Mouse (Mus musculus): ENCODE measurements at regions not wholly inside any gene's neighbourhood (a gene's known extent, or its start where the extent isn't known, plus 50 kb on each side); places are given as distances from the start of the nearest gene placed in this dataset.

GRCm38 (mm10) chr3:128575339-128576129 is 624.1 kb upstream of the Pitx2 start:
- no peaks in the 10 kb centered on the region for H3K27me3 ChIP-seq
- no peak overlapping the region for H3K4me2 ChIP-seq (replicated peaks)
- no peak overlapping the region for H3K9ac ChIP-seq (replicated peaks)
- 71% methylated on average over 2 of the region's 2 CpGs for WGBS
- no peaks in the 10 kb centered on the region for H3K4me1 ChIP-seq
- no peak for ATAC-seq (replicated peaks)
- H3K4me3 ChIP-seq, result no peak overlapping the region
- H3K36me3 ChIP-seq, result no peaks in the 10 kb centered on the region
- no peak overlapping the region for H3K27ac ChIP-seq (replicated peaks)
- no peaks in the 10 kb centered on the region for H3K9me3 ChIP-seq

- no peak overlapping the region for H3K4me2 ChIP-seq (replicated peaks)
- no peak overlapping the region for H3K27ac ChIP-seq (replicated peaks)
- H3K4me1 ChIP-seq, result no peaks in the 10 kb centered on the region
- WGBS, result 91% methylated on average over 3 of the region's 3 CpGs
- ATAC-seq (replicated peaks), result no peak
- H3K36me3 ChIP-seq, result no peaks in the 10 kb centered on the region
- H3K9me3 ChIP-seq, result no peaks in the 10 kb centered on the region
- H3K27me3 ChIP-seq, result no peaks in the 10 kb centered on the region
- H3K4me3 ChIP-seq, result no peak overlapping the region
- no peak overlapping the region for H3K9ac ChIP-seq (replicated peaks)
Observed at GRCm38 (mm10) chr3:128570551-128570950, 629.1 kb upstream of the Pitx2 start.

- 70% methylated on average over 8 of the region's 8 CpGs for WGBS
- H3K36me3 ChIP-seq, result no peaks in the 10 kb centered on the region
- H3K27me3 ChIP-seq, result no peaks in the 10 kb centered on the region
- H3K4me1 ChIP-seq, result no peaks in the 10 kb centered on the region
- H3K27ac ChIP-seq (replicated peaks), result no peak overlapping the region
- no peak overlapping the region for H3K4me3 ChIP-seq
- no peak overlapping the region for H3K4me2 ChIP-seq (replicated peaks)
- no peaks in the 10 kb centered on the region for H3K9me3 ChIP-seq
- no peak overlapping the region for H3K9ac ChIP-seq (replicated peaks)
- ATAC-seq (replicated peaks), result no peak
Observed at GRCm38 (mm10) chr3:128565386-128565785, 634.3 kb upstream of the Pitx2 start.

- Histone ChIP-seq H3K9me3 (no peaks in the 10 kb centered on the region), H3K9ac (replicated peaks) (no peak overlapping the region), H3K27me3 (no peaks in the 10 kb centered on the region), H3K27ac (replicated peaks) (peak overlapping the region; percentile 73), H3K36me3 (no peaks in the 10 kb centered on the region), H3K4me3 (no peak overlapping the region), H3K4me1 (peaks cover 16% of the 10 kb centered on the region), H3K4me2 (replicated peaks) (peak overlapping the region; percentile 20; the same call in 1 of the 2 replicates)
- peak; percentile 96 for ATAC-seq (replicated peaks)
- WGBS, result 6% methylated on average over 9 of the region's 9 CpGs
Observed at GRCm38 (mm10) chr3:128546416-128547327, 650.5 kb upstream of the Fam241a start.

GRCm38 (mm10) chr3:128525427-128525826 is 629.3 kb upstream of the Fam241a start:
- no peak overlapping the region for H3K4me2 ChIP-seq (replicated peaks)
- no peaks in the 10 kb centered on the region for H3K27me3 ChIP-seq
- no peaks in the 10 kb centered on the region for H3K9me3 ChIP-seq
- WGBS, result 46% methylated on average over 4 of the region's 4 CpGs
- no peak overlapping the region for H3K27ac ChIP-seq (replicated peaks)
- H3K4me3 ChIP-seq, result no peak overlapping the region
- H3K4me1 ChIP-seq, result peaks cover 8% of the 10 kb centered on the region
- no peak overlapping the region for H3K9ac ChIP-seq (replicated peaks)
- no peaks in the 10 kb centered on the region for H3K36me3 ChIP-seq
- no peak for ATAC-seq (replicated peaks)

GRCm38 (mm10) chr3:128520671-128521103 is 624.6 kb upstream of the Fam241a start:
- Histone ChIP-seq H3K27me3 (no peaks in the 10 kb centered on the region), H3K9ac (replicated peaks) (no peak overlapping the region), H3K9me3 (no peaks in the 10 kb centered on the region), H3K36me3 (no peaks in the 10 kb centered on the region), H3K27ac (replicated peaks) (peak overlapping the region; percentile 76), H3K4me2 (replicated peaks) (peak overlapping the region; percentile 42), H3K4me3 (peak overlapping the region; percentile 24), H3K4me1 (peaks cover 21% of the 10 kb centered on the region)
- WGBS, result 19% methylated on average over 7 of the region's 7 CpGs
- peak; percentile 96 for ATAC-seq (replicated peaks)

- peak; percentile 67 for ATAC-seq (replicated peaks)
- Histone ChIP-seq H3K4me2 (replicated peaks) (peak overlapping the region; percentile 42), H3K27ac (replicated peaks) (peak overlapping the region; percentile 76), H3K4me1 (peaks cover 19% of the 10 kb centered on the region), H3K4me3 (peak overlapping the region; percentile 24), H3K27me3 (no peaks in the 10 kb centered on the region), H3K9me3 (no peaks in the 10 kb centered on the region), H3K9ac (replicated peaks) (no peak overlapping the region), H3K36me3 (no peaks in the 10 kb centered on the region)
- WGBS, result 4% methylated on average over 6 of the region's 6 CpGs
Observed at GRCm38 (mm10) chr3:128519913-128520316, 623.8 kb upstream of the Fam241a start.

- H3K27ac ChIP-seq (replicated peaks), result peak overlapping the region; percentile 42
Observed at GRCm38 (mm10) chr3:128518806-128519205, 622.7 kb upstream of the Fam241a start.

GRCm38 (mm10) chr3:128471111-128471510 is 575.0 kb upstream of the Fam241a start:
- Histone ChIP-seq H3K9me3 (no peaks in the 10 kb centered on the region), H3K27me3 (no peaks in the 10 kb centered on the region), H3K9ac (replicated peaks) (no peak overlapping the region), H3K4me2 (replicated peaks) (no peak overlapping the region), H3K4me1 (no peaks in the 10 kb centered on the region), H3K36me3 (no peaks in the 10 kb centered on the region), H3K4me3 (no peak overlapping the region), H3K27ac (replicated peaks) (no peak overlapping the region)
- no peak for ATAC-seq (replicated peaks)
- WGBS, result 56% methylated on average over 3 of the region's 3 CpGs

More at GRCm38 (mm10) chr3:128518806-128519205, 622.7 kb upstream of the Fam241a start:
- Histone ChIP-seq H3K4me3 (no peak overlapping the region), H3K9me3 (no peaks in the 10 kb centered on the region), H3K9ac (replicated peaks) (no peak overlapping the region), H3K4me2 (replicated peaks) (no peak overlapping the region), H3K4me1 (peaks cover 19% of the 10 kb centered on the region), H3K36me3 (no peaks in the 10 kb centered on the region), H3K27me3 (no peaks in the 10 kb centered on the region)
- WGBS, result 29% methylated on average over 4 of the region's 4 CpGs
- ATAC-seq (replicated peaks), result no peak

- Histone ChIP-seq H3K27me3 (no peaks in the 10 kb centered on the region), H3K4me2 (replicated peaks) (no peak overlapping the region), H3K4me3 (no peak overlapping the region), H3K9ac (replicated peaks) (no peak overlapping the region), H3K27ac (replicated peaks) (no peak overlapping the region), H3K4me1 (no peaks in the 10 kb centered on the region), H3K36me3 (no peaks in the 10 kb centered on the region), H3K9me3 (no peaks in the 10 kb centered on the region)
- ATAC-seq (replicated peaks), result 0 out of 2 replicates have a peak, but pooled peaks have one; percentile 32
Observed at GRCm38 (mm10) chr3:128429706-128430105, 533.6 kb upstream of the Fam241a start.

GRCm38 (mm10) chr3:128415568-128415967 is 519.4 kb upstream of the Fam241a start:
- ATAC-seq (replicated peaks), result no peak
- Histone ChIP-seq H3K27ac (replicated peaks) (no peak overlapping the region), H3K4me3 (no peak overlapping the region), H3K4me1 (no peaks in the 10 kb centered on the region), H3K27me3 (no peaks in the 10 kb centered on the region), H3K4me2 (replicated peaks) (no peak overlapping the region), H3K9me3 (no peaks in the 10 kb centered on the region), H3K9ac (replicated peaks) (no peak overlapping the region), H3K36me3 (no peaks in the 10 kb centered on the region)
- WGBS, result 92% methylated on average over 2 of the region's 2 CpGs

- Histone ChIP-seq H3K9ac (replicated peaks) (no peak overlapping the region), H3K4me3 (no peak overlapping the region), H3K36me3 (no peaks in the 10 kb centered on the region), H3K27me3 (no peaks in the 10 kb centered on the region), H3K27ac (replicated peaks) (no peak overlapping the region), H3K4me1 (no peaks in the 10 kb centered on the region), H3K4me2 (replicated peaks) (no peak overlapping the region), H3K9me3 (no peaks in the 10 kb centered on the region)
- 75% methylated on average over 1 of the region's 1 CpGs for WGBS
- ATAC-seq (replicated peaks), result no peak
Observed at GRCm38 (mm10) chr3:128413481-128413880, 517.4 kb upstream of the Fam241a start.
